ENCODE assay signal across 8 mouse cellular contexts in the genomic region with DNA sequence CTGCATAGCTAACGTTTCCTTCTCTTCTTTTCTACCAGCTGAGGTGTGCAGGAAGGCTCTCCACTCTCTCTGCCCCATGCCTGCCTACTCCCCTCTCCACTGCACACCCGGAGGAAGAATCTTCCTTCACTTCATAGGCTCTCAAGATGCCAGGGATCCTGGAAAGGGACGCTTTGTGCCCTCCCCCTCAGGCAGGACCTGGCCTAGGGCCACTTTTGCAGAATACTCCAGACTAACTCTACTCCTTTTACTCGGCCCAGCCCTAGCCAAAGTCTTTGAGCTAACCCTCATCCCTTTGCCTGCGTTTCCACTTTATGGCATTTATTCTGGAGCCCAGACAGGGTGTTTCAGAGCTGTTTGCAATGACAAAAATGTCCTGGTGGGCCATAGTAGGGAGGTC. TPM values are rescaled to one million over a fixed set of nuclear protein-coding genes. Genes with fewer than 3 reads are reported as not detected.
DNase-seq lines count a peak whose midpoint lies in the region; ATAC-seq and TF ChIP-seq lines count a peak whose summit lies in the region.

No protein-coding gene starts in this region.

- ATAC-seq in heart, embryonic 11.5 days (replicated peaks; ENCODE audit: insufficient number of reproducible peaks, low FRiP score, low TSS enrichment), result no peak
- ATAC-seq in heart, embryonic 16.5 days (replicated peaks; ENCODE audit: extremely low read depth, insufficient read depth, low FRiP score), result peak; percentile 14; the same call in 1 of the 2 replicates
- peak; percentile 23 for ATAC-seq in limb, embryonic 14.5 days (ENCODE audit: low FRiP score, low read depth)
- ATAC-seq in stomach, embryonic 14.5 days (ENCODE audit: insufficient number of reproducible peaks, insufficient read depth, low FRiP score, low read depth), result peak; percentile 12; the same call in 1 of the 2 replicates

- peak overlapping the region; percentile 75 for H3K4me2 ChIP-seq in heart, embryonic 11.5 days
- peak overlapping the region; percentile 97 for H3K4me2 ChIP-seq in heart, embryonic 16.5 days (ENCODE audit: low read depth, low read length)
- H3K4me2 ChIP-seq in limb, embryonic 14.5 days (replicated peaks; ENCODE audit: low read depth, low read length, severe bottlenecking), result peak overlapping the region; percentile 93
- H3K4me2 ChIP-seq in stomach, embryonic 14.5 days (replicated peaks; ENCODE audit: low read depth, low read length), result peak overlapping the region; percentile 83

- 18% methylated on average over 5 of the region's 5 CpGs for WGBS in heart, embryonic 11.5 days (ENCODE audit: insufficient replicate concordance)
- WGBS in heart, embryonic 16.5 days, result 19% methylated on average over 5 of the region's 5 CpGs
- 15% methylated on average over 4 of the region's 5 CpGs for WGBS in limb, embryonic 14.5 days
- WGBS in stomach, embryonic 14.5 days, result 20% methylated on average over 5 of the region's 5 CpGs

- no peaks in the 10 kb centered on the region for H3K36me3 ChIP-seq in heart, embryonic 11.5 days (ENCODE audit: control insufficient read depth, insufficient read depth, low read length)
- 0 out of 2 replicates have a peak, but pooled peaks cover 4% of the 10 kb centered on the region for H3K36me3 ChIP-seq in heart, embryonic 16.5 days (ENCODE audit: control insufficient read depth, insufficient read depth)
- H3K36me3 ChIP-seq in limb, embryonic 14.5 days (ENCODE audit: control insufficient read depth, insufficient read depth, low read length), result peaks cover 17% of the 10 kb centered on the region
- H3K36me3 ChIP-seq in stomach, embryonic 14.5 days (ENCODE audit: control insufficient read depth, insufficient read depth, low read length), result no peaks in the 10 kb centered on the region; the same call in 1 of the 2 replicates

- H3K4me3 ChIP-seq in heart, embryonic 11.5 days (ENCODE audit: low read depth, low read length), result peak overlapping the region; percentile 69
- peak overlapping the region; percentile 98 for H3K4me3 ChIP-seq in heart, embryonic 16.5 days (ENCODE audit: low read length)
- H3K4me3 ChIP-seq in limb, embryonic 14.5 days (replicated peaks; ENCODE audit: low read length), result peak overlapping the region; percentile 83
- peak overlapping the region; percentile 96 for H3K4me3 ChIP-seq in stomach, embryonic 14.5 days (ENCODE audit: low read depth, low read length)

- peak overlapping the region; percentile 96 for H3K27ac ChIP-seq in heart, embryonic 11.5 days (ENCODE audit: low read depth, low read length)
- peak overlapping the region; percentile 100 for H3K27ac ChIP-seq in heart, embryonic 16.5 days (ENCODE audit: low read length)
- peak overlapping the region; percentile 91 for H3K27ac ChIP-seq in limb, embryonic 14.5 days (replicated peaks; ENCODE audit: low read depth, low read length)
- peak overlapping the region; percentile 90 for H3K27ac ChIP-seq in stomach, embryonic 14.5 days (ENCODE audit: low read length)

- H3K4me1 ChIP-seq in heart, embryonic 11.5 days (ENCODE audit: control insufficient read depth, insufficient read depth, low read length), result peaks cover 38% of the 10 kb centered on the region
- peaks cover 50% of the 10 kb centered on the region for H3K4me1 ChIP-seq in heart, embryonic 16.5 days (ENCODE audit: control insufficient read depth, insufficient read depth, low read length)
- peaks cover 13% of the 10 kb centered on the region for H3K4me1 ChIP-seq in limb, embryonic 14.5 days (ENCODE audit: control insufficient read depth, insufficient read depth, low read length)
- 0 out of 2 replicates have a peak, but pooled peaks cover 9% of the 10 kb centered on the region for H3K4me1 ChIP-seq in stomach, embryonic 14.5 days (ENCODE audit: control insufficient read depth, insufficient read depth, low read length)

- H3K9ac ChIP-seq in heart, embryonic 11.5 days (ENCODE audit: low read depth, low read length), result peak overlapping the region; percentile 83
- H3K9ac ChIP-seq in heart, embryonic 16.5 days (ENCODE audit: low read length), result peak overlapping the region; percentile 88
- H3K9ac ChIP-seq in limb, embryonic 14.5 days (ENCODE audit: low read depth, low read length, severe bottlenecking), result peak overlapping the region; percentile 74
- H3K9ac ChIP-seq in stomach, embryonic 14.5 days (replicated peaks; ENCODE audit: low read depth, low read length), result peak overlapping the region; percentile 49

- no peak for DNase-seq in heart, adult 18-20 months
- DNase-seq in NIH3T3 (ENCODE audit: low read depth), result peak; percentile 77
- no peak for DNase-seq in limb, embryonic 14.5 days (ENCODE audit: low spot score)
- no peak for DNase-seq in adrenal gland, postnatal 10 days
- DNase-seq in layer of hippocampus, adult 9-11 months, result no peak

- H3K9me3 ChIP-seq in heart, embryonic 11.5 days (replicated peaks; ENCODE audit: control insufficient read depth, low read length), result no peaks in the 10 kb centered on the region
- no peaks in the 10 kb centered on the region for H3K9me3 ChIP-seq in heart, embryonic 16.5 days (replicated peaks; ENCODE audit: control insufficient read depth, low read length)
- H3K9me3 ChIP-seq in limb, embryonic 14.5 days (ENCODE audit: control insufficient read depth, low read length), result no peaks in the 10 kb centered on the region
- no peaks in the 10 kb centered on the region for H3K9me3 ChIP-seq in stomach, embryonic 14.5 days (ENCODE audit: control insufficient read depth, low read depth, low read length)

- TF ChIP-seq POLR2A in limb, embryonic 14.5 days (IDR thresholded peaks at IDR 0.05; ENCODE audit: borderline replicate concordance, extremely low read depth, insufficient read depth, insufficient read length), result no peak

- H3K27me3 ChIP-seq in heart, embryonic 11.5 days (ENCODE audit: control insufficient read depth, insufficient read depth, low read length), result peaks cover 3% of the 10 kb centered on the region; the same call in 1 of the 2 replicates
- no peaks in the 10 kb centered on the region; the same call in 1 of the 2 replicates for H3K27me3 ChIP-seq in heart, embryonic 16.5 days (ENCODE audit: control insufficient read depth, insufficient read depth, low read length)
- H3K27me3 ChIP-seq in limb, embryonic 14.5 days (ENCODE audit: control insufficient read depth, insufficient read depth, low read length), result peaks cover 18% of the 10 kb centered on the region
- no peaks in the 10 kb centered on the region for H3K27me3 ChIP-seq in stomach, embryonic 14.5 days (ENCODE audit: control insufficient read depth, insufficient read depth, low read length)

RNA-seq across cellular contexts. Expression of gene Trmt61a, which starts 0.5 kb away (rescaled TPM):
- polyA plus RNA-seq in heart, embryonic 11.5 days (2014; fragmentation: Nextera tagmentation; extraction: Ambion mirVana), result 3.4 and 4.6 TPM in 2 replicates
- 1 to 10 TPM; 5.8 to 6.5 TPM for total RNA-seq in heart, adult 18-20 months (2021)
- 7.7 and 8.5 TPM in 2 replicates for polyA plus RNA-seq in heart, embryonic 16.5 days (2015; fragmentation: Nextera tagmentation; extraction: Ambion mirVana)
- polyA plus RNA-seq in limb, embryonic 14.5 days (2012; rRNA removed), result 30.8 and 47.4 TPM in 2 replicates
- 7.2 and 7.3 TPM in 2 replicates for polyA plus RNA-seq in limb, embryonic 14.5 days (2014; fragmentation: Nextera tagmentation; extraction: Ambion mirVana)
- 7.8 and 9.2 TPM in 2 replicates for polyA plus RNA-seq in stomach, embryonic 14.5 days (2014; fragmentation: Nextera tagmentation; extraction: Ambion mirVana)
- total RNA-seq in adrenal gland, postnatal 10 days (2021), result 10 to 100 TPM in 1 of 2 experiments, 1 to 10 TPM in 1; 9.5 to 11.3 TPM

RNA-seq across cellular contexts. Expression of gene Ckb, which starts 5.3 kb away (rescaled TPM):
- 454 and 458 TPM in 2 replicates for polyA plus RNA-seq in heart, embryonic 11.5 days (2014; fragmentation: Nextera tagmentation; extraction: Ambion mirVana)
- 10 to 100 TPM; 67.8 to 74.5 TPM for total RNA-seq in heart, adult 18-20 months (2021)
- polyA plus RNA-seq in heart, embryonic 16.5 days (2015; fragmentation: Nextera tagmentation; extraction: Ambion mirVana), result 388 and 414 TPM in 2 replicates
- 133 and 168 TPM in 2 replicates for polyA plus RNA-seq in limb, embryonic 14.5 days (2012; rRNA removed)
- polyA plus RNA-seq in limb, embryonic 14.5 days (2014; fragmentation: Nextera tagmentation; extraction: Ambion mirVana), result 94.7 and 106 TPM in 2 replicates
- polyA plus RNA-seq in stomach, embryonic 14.5 days (2014; fragmentation: Nextera tagmentation; extraction: Ambion mirVana), result 548 and 555 TPM in 2 replicates
- 10 to 100 TPM; 46.2 to 53.1 TPM for total RNA-seq in adrenal gland, postnatal 10 days (2021)

RNA-seq across cellular contexts. Expression of gene Bag5, which starts 35.6 kb away (rescaled TPM):
- polyA plus RNA-seq in heart, embryonic 11.5 days (2014; fragmentation: Nextera tagmentation; extraction: Ambion mirVana), result 41.8 and 42.8 TPM in 2 replicates
- 10 to 100 TPM; 19.7 to 26.3 TPM for total RNA-seq in heart, adult 18-20 months (2021)
- polyA plus RNA-seq in heart, embryonic 16.5 days (2015; fragmentation: Nextera tagmentation; extraction: Ambion mirVana), result 40.9 and 42.9 TPM in 2 replicates
- polyA plus RNA-seq in limb, embryonic 14.5 days (2012; rRNA removed), result 26.5 and 37.2 TPM in 2 replicates
- polyA plus RNA-seq in limb, embryonic 14.5 days (2014; fragmentation: Nextera tagmentation; extraction: Ambion mirVana), result 61.2 and 63.7 TPM in 2 replicates
- 49.8 and 58.0 TPM in 2 replicates for polyA plus RNA-seq in stomach, embryonic 14.5 days (2014; fragmentation: Nextera tagmentation; extraction: Ambion mirVana)
- total RNA-seq in adrenal gland, postnatal 10 days (2021), result 10 to 100 TPM; 32.1 to 35.4 TPM

RNA-seq across cellular contexts. Expression of gene Apopt1, which starts 35.6 kb away (rescaled TPM):
- 50.0 and 51.3 TPM in 2 replicates for polyA plus RNA-seq in heart, embryonic 11.5 days (2014; fragmentation: Nextera tagmentation; extraction: Ambion mirVana)
- 10 to 100 TPM; 33.9 to 36.8 TPM for total RNA-seq in heart, adult 18-20 months (2021)
- polyA plus RNA-seq in heart, embryonic 16.5 days (2015; fragmentation: Nextera tagmentation; extraction: Ambion mirVana), result 40.2 and 43.9 TPM in 2 replicates
- polyA plus RNA-seq in limb, embryonic 14.5 days (2012; rRNA removed), result 32.7 and 39.7 TPM in 2 replicates
- 50.7 and 52.3 TPM in 2 replicates for polyA plus RNA-seq in limb, embryonic 14.5 days (2014; fragmentation: Nextera tagmentation; extraction: Ambion mirVana)
- polyA plus RNA-seq in stomach, embryonic 14.5 days (2014; fragmentation: Nextera tagmentation; extraction: Ambion mirVana), result 56.1 and 60.8 TPM in 2 replicates
- 10 to 100 TPM; 69.0 to 72.8 TPM for total RNA-seq in adrenal gland, postnatal 10 days (2021)
